Mouse (Mus musculus) MEL (cell line): ENCODE results near the gene Slc18a3.

ENCODE experiments used
- CHD1 ChIP-seq: IDR thresholded peaks from 2 replicates; pipeline ENCODE4 v1.6.1; 2012; ENCODE audit warnings: low read depth, mild to moderate bottlenecking, inconsistent platforms, low read length, improper control_type of control experiment
- CTCF ChIP-seq, 3 experiments: IDR thresholded peaks in 2 of 3; conservative IDR thresholded peaks in 1 of 3; 2 replicates each; pipeline ENCODE4 v1.5.1; 2011 to 2012; ENCODE audit warnings: low read length in 3 of 3, low read depth in 2 of 3, mild to moderate bottlenecking in 2 of 3, improper control_type of control experiment in 1 of 3, inconsistent platforms in 1 of 3, mixed read lengths in 1 of 3, moderate library complexity in 1 of 3; ENCODE audit not compliant: control insufficient read depth in 1 of 3, insufficient read depth in 1 of 3, poor library complexity in 1 of 3, severe bottlenecking in 1 of 3
- E2F4 ChIP-seq: IDR thresholded peaks from 2 replicates; pipeline ENCODE4 v1.6.1; 2011; ENCODE audit warnings: low read depth, low read length, improper control_type of control experiment, borderline replicate concordance
- EP300 ChIP-seq, 2 experiments: IDR thresholded peaks; 2 replicates each; pipeline ENCODE4 v1.6.1; 2011; ENCODE audit warnings: improper control_type of control experiment in 2 of 2, low read length in 2 of 2, low read depth in 1 of 2, mild to moderate bottlenecking in 1 of 2
- HCFC1 ChIP-seq: IDR thresholded peaks from 2 replicates; pipeline ENCODE4 v1.6.1; 2012; ENCODE audit warnings: low read depth, mild to moderate bottlenecking, inconsistent platforms, low read length, improper control_type of control experiment, moderate library complexity
- MAX ChIP-seq: IDR thresholded peaks from 2 replicates; pipeline ENCODE4 v1.6.1; 2011; ENCODE audit warnings: low read length, improper control_type of control experiment
- NELFE ChIP-seq: IDR thresholded peaks from 2 replicates; pipeline ENCODE4 v1.6.1; 2011; ENCODE audit warnings: low read depth, low read length, improper control_type of control experiment
- POLR2A ChIP-seq, 2 experiments: IDR thresholded peaks; 2 replicates each; pipeline ENCODE4 v1.6.1; 2011 to 2012; ENCODE audit warnings: low read length in 2 of 2, mild to moderate bottlenecking in 2 of 2, control low read depth in 1 of 2, improper control_type of control experiment in 1 of 2, low read depth in 1 of 2, moderate library complexity in 1 of 2; ENCODE audit not compliant: control insufficient read depth in 1 of 2, insufficient read depth in 1 of 2, poor library complexity in 1 of 2
- TCF12 ChIP-seq: IDR thresholded peaks from 2 replicates; pipeline ENCODE4 v1.6.1; 2014; ENCODE audit warnings: low read depth, mild to moderate bottlenecking, inconsistent platforms, low read length, improper control_type of control experiment, moderate library complexity
- USF1 ChIP-seq: IDR thresholded peaks from 2 replicates; pipeline ENCODE4 v1.6.1; 2014; ENCODE audit warnings: low read depth, mild to moderate bottlenecking, inconsistent platforms, low read length, improper control_type of control experiment, moderate library complexity
- USF2 ChIP-seq, 2 experiments: IDR thresholded peaks; 2 replicates each; pipeline ENCODE4 v1.6.1; 2011 to 2012; ENCODE audit warnings: improper control_type of control experiment in 2 of 2, low read length in 2 of 2, borderline replicate concordance in 1 of 2, inconsistent platforms in 1 of 2, low read depth in 1 of 2, mild to moderate bottlenecking in 1 of 2; ENCODE audit not compliant: insufficient read depth in 1 of 2

DNA sequence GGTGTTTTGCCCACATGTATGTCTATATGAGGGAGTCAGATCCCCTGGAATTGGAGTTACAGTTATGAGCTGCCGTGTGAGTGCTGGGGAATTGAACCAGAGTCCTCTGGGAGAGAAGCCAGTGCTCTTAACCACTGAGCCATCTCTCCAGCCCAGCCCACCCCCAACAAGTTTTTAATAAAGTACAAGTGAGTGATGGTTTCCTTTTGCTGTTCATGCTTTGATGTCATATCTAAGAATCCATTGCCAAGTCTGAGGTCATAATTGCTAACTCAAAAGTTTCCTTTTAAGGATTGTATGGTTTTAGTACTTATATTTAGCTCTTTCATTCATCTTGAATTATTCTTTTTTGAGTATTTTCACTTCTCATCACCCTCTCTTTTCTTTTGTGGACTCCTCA, 39.2 kb upstream of the Slc18a3 start:
- TF ChIP-seq EP300 (IDR thresholded peaks at IDR 0.05; ENCODE audit: low read depth in 1 of 2, low read length in 2 of 2) (no peak), USF1 (no peak), CTCF (IDR thresholded peaks at IDR 0.05 in 2 of 3, conservative IDR thresholded peaks at IDR 0.05 in 1 of 3; ENCODE audit: control insufficient read depth in 1 of 3, insufficient read depth in 1 of 3, low read depth in 2 of 3, low read length in 3 of 3, poor library complexity in 1 of 3, severe bottlenecking in 1 of 3) (no peak), POLR2A (IDR thresholded peaks at IDR 0.05; ENCODE audit: control insufficient read depth in 1 of 2, insufficient read depth in 1 of 2, low read depth in 1 of 2, low read length in 2 of 2, poor library complexity in 1 of 2) (no peak), MAX (no peak), E2F4 (no peak), CHD1 (no peak), USF2 (IDR thresholded peaks at IDR 0.05; ENCODE audit: borderline replicate concordance in 1 of 2, insufficient read depth in 1 of 2, low read depth in 1 of 2, low read length in 2 of 2) (no peak), NELFE (no peak), HCFC1 (no peak), TCF12 (no peak)
